Mouse (Mus musculus) cerebellum, adult 18-20 months (tissue): ENCODE data around the gene Olfr23.
"Not testable (repeated sequence)": the region's sequence is repeated elsewhere in the genome, so short reads cannot be mapped to it uniquely, and the experiment has no call there.

ENCODE experiments used
- DNase-seq, 2 experiments: peaks; one replicate each; pipeline ENCODE4 v3.0.0; 2021

The Olfr23 gene

GRCm38 (mm10) chr11:73936377-73936776 lies at the start of gene Olfr23:
TSS of gene Olfr23 (plus strand) at chr11:73936677.
- no peak for DNase-seq

GRCm38 (mm10) chr11:73890671-73891070 lies 45.8 kb upstream of the Olfr23 start, which contains the start of gene Olfr394:
TSS of gene Olfr394 (minus strand) at chr11:73890771.
- DNase-seq = no peak

- not testable (repeated sequence) for DNase-seq
These were observed 27.3 kb upstream of the Olfr23 start, which contains the start of gene Olfr395 for GRCm38 (mm10) chr11:73909199-73909598. TSS of gene Olfr395 (minus strand) at chr11:73909299.

- no peak for DNase-seq
These were observed 24.0 kb downstream of the Olfr23 start, which contains the start of gene Olfr397 for GRCm38 (mm10) chr11:73960517-73960916. TSS of gene Olfr397 (plus strand) at chr11:73960817.

GRCm38 (mm10) chr11:73990307-73990706 lies 53.8 kb downstream of the Olfr23 start, which contains the start of gene Olfr398:
TSS of gene Olfr398 (minus strand) at chr11:73990407.
- no peak for DNase-seq
